Mouse (Mus musculus): ENCODE data around the gene Rras.

Rras gene

DNA sequence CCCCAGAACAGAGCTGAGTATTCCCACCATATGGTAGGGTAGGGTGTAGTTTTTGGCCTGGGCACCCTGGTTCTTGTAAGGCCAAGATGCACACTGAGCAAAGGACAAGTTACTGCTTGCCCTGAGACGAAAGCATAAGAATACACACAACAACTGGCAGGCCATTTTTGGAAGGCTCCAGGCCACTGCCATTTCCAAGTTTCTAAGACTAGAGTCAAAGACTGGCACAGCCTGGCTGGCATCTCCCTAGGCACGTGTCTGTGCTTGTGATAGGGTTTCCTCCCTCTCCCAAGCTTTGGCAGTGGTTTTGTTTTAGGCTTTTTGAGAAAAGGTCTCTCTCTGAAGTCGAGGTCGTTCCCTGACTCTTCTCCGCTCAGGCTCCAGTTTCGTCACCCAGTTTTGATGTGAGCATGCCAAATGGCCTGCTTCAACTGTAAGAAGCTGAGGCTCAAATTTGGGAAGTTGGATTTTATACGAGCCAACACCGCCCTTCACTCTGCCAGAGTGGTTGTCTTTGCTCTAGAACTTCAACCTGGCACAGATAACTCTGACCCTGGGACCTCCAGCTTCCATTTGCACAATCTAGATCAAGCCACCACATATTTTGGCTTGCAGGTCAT lies 8.0 kb downstream of the Rras start:
- CTCF ChIA-PET, result interaction anchor here (0.7 kb wide), 1 partner anchor 12 kb away, joined by 3 read pairs; no protein-coding TSS in a partner anchor

DNA sequence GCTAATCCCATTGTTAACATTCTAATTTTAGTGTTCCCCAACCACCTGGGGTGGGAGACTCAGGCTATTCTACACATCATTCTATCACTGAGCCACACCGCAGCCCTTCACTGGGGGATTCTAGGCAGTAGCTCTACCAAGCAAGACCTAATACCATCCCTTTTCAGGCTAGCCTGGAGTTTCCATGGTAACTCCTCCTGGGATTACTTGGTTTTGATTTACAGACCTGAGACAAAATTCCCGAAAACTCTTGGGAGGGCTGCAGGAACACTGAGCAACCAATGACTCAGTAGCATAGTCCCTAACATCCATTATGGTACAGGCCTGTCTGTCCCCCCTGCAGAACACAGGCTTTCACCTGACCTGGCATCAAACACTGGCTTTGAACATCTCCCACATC lies 8.5 kb downstream of the Rras start:
- CTCF ChIA-PET, result no interaction called here

DNA sequence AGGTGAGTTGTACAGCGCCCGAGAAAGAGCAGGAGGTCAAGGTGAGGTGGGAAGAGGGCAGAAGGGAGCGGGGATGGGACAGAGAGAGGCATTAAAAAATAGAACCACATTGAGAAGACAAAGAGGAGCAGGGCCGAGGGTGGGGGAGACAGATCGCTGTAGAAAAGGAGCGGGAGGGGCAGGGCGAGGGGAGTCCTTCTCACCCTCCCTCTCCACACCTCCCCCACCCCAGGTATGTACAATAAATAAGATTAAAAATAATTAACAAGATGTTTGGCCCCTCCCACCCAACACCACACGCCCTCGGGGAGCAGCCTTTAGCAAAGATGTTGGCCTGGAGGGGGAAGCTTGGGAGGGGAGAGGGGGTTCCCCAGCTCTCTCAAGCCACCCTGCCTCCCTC lies 10.0 kb downstream of the Rras start:
- CTCF ChIA-PET, result no interaction called here

DNA sequence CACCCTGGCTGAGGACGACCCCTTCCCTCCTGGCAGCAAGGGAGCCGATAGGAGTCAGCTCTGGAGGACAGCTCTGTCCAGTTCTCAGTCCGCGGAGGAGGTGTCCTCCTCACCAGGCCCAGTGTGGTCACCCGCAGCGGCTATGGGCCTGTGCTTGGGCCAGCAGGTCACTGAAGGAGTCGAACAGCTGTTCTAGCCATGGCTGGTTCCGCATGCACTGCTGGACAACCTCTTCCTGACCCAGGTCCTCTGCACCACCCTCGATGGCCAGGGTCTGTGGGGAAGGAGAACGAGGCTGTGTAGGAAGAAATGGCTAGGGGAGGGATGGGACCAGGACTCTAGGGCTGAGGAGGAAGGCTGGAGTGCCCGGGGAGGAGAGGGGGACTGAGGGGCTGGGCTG lies 10.6 kb downstream of the Rras start:
- CTCF ChIA-PET, result no interaction called here

DNA sequence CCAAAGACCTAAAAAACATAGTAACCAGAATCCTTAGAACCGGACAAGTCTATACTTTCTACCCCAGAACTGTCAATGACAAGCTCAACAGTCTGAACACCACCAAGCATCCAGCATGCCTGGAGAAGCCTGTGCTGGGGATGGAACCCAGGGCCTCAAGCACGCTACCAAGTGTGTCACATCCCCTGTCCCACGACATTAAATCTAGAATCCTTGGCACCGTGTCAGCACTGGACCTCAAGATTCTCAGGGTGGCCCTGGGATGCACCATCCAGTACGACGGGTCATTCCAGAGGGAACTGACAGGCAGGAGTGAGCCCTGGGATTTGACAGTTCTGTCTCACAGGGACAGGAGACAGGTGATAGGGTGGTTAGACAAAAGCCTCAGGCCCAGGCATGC lies 12.2 kb downstream of the Rras start:
- CTCF ChIA-PET, result no interaction called here

DNA sequence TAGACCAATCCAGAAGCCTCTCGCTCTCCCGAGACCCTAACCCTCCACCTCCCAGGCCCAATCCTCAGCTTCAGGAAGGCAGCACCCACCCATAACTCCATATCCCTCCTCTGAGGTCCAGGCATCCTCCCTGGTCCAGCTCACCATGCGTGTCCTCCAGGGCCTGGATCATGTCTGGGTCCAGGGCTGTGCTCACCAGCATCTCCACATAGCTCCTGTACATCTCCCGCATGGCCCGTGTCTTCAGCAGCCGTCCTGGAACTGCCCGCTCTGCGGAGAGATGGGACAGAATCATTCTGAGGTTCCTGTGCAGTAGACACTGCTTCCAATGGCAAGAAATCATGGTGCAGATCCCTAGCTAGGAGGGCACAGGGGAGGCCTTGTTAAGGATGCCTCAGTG lies 13.1 kb downstream of the Rras start:
- CTCF ChIA-PET, result no interaction called here

DNA sequence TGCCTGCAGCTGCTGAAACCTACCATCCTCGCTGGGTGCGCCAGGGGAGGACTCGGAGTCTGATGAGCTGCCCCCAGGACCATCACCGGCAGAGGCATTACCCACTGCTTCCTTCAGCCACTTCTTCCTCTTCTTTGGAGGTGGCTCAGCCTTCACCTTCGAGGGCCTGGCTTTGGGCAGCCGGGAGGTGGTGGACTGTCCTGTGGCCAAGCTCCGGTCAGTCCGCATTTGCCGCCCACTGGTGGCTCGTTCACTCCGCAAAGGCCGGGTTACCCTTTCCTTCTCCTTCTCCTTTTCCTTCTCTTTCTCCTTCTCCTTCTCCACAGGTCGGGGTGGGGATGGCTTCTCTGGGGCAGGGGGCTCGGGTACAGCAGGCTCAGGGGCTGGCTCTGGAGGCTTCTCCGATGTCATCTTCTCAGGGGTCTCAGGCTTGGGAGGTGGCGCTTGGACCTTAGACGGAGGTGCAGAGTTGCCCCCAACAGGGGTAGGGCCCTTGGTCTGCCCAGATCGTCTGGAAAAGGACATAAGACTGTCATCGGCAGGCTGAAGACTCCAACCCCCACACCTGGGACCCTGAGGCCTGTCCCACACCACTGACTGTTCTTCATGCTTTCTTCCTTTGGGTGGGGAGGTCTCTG lies 16.1 kb downstream of the Rras start:
- CTCF ChIA-PET, result interaction anchor here (0.5 kb wide), 1 partner anchor 441 kb away, joined by 3 read pairs; no protein-coding TSS in a partner anchor

DNA sequence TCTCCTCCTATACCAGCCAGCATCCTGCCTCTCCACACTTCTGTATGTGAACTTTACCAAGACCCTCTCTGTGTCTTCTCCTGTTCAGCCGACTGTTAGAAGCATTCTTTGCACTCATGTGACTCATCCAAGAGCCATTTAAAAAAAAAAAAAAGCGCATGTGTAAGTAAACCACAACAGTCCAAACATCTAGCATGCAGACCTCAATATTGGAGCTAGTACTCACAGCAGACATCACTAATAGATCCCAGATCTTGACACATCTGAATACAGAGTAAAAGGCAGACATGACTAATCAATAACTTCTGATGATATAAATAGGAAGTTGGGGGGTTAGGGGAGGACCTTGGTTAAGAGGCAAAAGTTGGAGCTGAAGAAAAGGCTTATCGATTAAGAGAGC lies 17.9 kb downstream of the Rras start:
- CTCF ChIA-PET, result interaction anchor here (0.7 kb wide), 1 partner anchor 43 kb away, joined by 9 read pairs; no protein-coding TSS in a partner anchor

DNA sequence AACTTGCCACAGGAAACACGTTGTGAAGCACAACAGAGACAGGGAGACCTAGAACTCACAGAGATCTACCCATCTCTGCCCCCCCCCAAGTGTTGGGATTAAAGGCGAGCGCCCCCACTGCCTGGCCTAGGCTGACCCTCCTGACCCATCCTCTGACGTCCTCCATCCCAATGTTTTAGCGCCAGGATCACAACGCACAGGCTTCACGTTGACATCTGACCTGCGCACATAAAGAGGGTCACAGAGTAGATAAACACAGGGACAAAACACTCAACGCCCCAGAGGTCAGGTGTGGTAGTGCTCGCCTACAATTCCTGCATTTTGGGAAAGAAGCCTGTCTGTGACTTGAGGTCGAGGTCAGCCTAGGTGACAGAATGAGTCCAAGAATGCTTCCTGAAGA lies 18.9 kb downstream of the Rras start:
- CTCF ChIA-PET, result interaction anchor here (0.6 kb wide), 1 partner anchor 241 kb away, joined by 6 read pairs; the partner anchor contains the start of gene Slc6a21

DNA sequence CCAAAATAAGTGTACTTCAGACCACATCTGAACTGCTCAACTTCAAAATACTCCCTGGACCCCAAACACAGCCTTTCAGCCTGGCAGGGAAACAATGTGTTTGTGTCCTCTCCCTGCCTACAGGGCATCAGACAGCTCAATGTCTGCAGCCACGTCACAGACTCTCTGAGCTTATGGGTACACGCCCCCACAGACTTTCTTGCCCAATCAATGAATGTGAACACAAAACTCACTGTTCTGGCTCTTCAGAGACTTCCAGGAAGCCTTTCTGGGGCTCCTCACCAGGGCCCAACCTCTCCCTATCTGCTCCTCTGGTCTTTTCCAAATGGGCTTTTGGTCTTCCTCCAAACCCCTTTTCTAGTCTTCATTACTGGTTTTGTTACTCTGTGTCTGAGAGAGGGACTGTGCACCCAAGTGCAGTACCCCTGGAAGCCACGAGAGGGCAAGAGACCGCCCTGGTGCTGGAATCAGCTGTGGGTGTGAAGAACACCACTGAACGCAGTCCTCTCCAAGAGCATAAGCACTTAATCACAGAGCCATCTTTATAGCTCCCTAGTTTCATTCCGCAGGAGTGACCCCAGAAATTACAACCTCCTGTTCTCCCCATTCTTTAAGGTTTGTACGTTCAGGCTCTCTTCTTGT lies 20.1 kb downstream of the Rras start:
- CTCF ChIA-PET, result interaction anchor here (0.9 kb wide), 1 partner anchor 12 kb away, joined by 3 read pairs; no protein-coding TSS in a partner anchor

DNA sequence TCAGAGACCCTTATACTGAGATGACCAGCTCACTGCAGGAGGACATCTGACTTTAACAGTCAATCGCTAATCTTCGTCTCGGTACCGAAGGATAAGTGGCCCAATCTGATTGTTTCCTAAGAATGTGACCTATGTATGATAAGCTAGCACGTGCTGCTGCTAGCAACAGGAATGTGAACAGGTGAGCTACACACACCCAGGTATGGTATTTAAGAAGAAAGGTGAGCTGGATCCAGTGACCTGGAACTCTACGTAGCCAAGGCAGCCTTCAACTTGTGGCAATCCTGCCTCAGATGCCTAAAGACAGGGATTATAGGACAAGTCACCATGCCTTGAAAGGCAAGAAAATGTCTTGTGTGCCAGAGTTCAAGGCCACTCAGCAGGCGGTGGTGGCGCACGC lies 20.6 kb downstream of the Rras start:
- CTCF ChIA-PET, result interaction anchor here (0.9 kb wide), 1 partner anchor 13 kb away, joined by 3 read pairs; no protein-coding TSS in a partner anchor

DNA sequence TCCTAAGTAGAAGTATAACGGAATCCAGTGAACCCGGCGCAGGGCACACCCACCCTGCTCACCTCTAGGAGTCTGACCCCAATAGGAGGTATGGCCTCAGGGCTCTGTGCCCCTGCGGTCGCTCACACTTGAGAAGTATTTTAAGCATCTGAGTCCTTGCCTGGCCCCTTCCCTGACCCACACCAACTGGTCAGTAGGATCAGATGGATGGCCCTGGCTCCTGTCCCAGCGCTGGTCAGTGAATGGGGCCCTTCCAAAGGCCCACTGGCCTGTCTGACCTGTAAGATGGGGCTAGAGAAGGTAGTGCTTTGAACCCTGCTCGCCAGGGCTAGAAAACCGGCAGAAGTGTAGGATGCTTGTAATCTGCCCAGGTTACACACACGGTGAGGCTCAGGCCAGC lies 23.1 kb downstream of the Rras start:
- CTCF ChIA-PET, result no interaction called here

DNA sequence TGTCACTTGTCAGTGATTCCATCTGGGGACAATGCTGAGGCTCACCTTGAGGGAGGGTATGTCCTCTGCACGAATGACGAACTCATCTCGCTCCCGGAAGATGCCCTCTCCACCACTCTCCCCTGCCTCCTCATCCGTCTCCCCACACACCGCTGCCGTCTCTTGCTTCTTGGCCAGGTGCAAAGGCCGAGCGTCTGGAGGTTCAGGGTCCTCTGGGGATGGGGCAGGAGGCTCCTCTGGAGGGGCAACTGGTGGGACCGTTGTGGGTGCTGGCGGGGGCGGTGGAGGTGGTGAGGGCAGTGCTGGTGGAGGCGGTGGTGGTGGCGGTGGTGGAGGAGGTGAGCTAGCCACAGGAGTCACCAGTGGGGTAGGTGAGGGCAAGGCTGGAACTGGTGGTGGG lies 25.5 kb downstream of the Rras start:
- CTCF ChIA-PET, result no interaction called here

DNA sequence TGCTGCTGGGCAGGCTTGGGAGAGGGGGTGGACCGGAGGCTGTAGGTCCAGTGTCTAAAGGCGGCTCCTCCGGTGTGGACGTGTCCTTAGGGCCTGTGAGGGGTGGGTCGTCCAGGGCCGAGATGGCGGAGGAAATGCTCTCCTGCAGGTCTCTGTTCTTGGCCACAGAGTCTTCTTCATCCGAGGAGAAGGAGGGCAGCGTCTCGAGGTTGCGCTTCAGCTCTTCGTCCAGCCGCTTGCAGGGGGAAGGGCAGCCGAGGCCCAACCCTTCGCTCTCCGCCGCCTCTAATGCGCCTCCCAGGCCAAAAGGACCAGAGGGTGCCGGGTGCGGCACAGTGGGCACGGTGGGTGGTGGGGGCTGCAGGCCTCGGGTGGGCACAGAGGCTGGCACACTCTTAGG lies 28.0 kb downstream of the Rras start:
- CTCF ChIA-PET, result no interaction called here

DNA sequence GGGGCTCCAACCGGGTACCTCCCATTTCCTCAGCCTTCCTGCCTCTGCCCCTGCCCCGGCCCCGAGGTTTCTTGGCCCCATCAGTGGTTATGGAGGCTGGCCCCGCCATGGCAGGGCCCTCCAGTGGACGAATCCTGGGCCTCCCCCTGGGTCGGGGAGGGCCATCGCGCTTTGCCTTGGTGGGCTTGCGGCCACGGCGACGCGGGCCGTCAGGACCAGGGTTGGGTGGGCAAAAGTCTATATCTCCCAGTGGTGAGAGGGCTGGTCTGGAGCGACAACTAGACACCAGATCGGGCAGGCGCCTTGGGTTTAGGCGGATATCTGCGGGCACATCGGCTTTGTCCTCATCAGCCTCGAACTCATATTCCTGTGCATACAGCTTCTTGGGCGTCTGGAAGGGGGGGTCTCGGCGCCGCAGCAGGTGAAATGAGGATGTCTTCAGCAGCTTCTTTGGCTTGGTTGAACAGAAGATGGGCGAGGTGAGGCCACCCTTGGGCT lies 29.1 kb downstream of the Rras start:
- CTCF ChIA-PET, result no interaction called here

DNA sequence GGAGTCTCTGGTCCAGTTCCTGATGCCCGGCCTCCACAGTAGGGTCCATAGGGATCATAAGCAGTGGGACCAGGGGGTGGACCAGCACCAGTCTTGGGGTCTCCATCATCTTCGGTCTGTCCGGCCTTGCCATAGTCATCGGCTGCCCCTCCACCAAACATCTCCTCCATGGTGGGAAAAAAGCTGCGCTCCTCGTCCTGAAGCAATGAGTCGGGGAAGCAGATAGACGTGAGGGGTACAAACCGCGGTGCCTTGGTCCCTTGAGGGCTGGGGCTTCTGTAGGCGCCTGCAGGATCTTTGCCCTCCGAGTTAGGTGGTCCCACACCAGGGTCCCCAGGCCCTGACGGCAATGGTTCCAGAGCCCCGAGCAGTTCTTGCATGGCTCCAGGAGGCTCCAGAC lies 29.7 kb downstream of the Rras start:
- CTCF ChIA-PET, result no interaction called here

DNA sequence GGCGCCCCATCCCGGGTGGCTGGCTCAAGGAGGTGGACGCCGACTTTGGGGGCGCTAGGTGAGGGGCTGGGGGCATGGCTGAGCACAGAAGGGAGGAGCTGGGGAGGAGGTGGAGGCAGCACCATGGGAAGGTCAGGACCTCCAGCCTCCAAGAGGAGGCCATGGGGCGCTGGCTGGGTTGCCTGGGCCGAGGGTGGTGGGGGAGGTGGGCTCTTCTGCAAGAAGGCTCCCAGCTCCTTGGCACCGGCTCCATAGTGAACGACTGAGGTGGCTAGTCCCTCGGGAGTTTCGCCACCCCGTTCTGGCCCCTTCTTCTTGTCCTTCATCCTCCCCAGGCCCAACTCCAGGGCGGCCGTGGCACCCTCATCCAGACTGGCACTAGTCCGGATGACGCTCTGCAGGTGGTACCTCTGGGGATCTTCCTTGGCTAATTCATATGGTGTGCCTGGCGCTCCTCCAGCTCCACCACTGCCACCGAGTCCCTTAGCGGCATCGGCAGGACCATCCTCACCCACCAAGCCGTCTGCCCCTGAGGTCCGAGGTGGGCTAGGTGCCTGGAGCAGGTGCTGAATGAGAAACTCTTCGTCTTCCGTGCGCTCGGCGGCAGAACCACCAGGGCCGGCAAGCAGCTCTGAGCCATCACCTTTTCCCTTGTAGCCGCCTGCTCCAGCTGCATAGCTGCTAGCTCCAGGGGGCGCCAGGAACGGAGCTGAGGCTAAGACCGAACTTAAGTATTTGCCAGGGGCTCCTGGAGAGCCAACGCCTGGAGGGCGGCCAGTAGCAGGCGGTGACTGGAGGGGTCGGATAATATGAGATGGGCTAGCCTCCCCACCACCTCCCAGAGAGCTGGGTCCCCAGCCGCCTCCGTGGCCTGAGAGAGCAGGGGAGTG lies 30.5 kb downstream of the Rras start:
- CTCF ChIA-PET, result no interaction called here

DNA sequence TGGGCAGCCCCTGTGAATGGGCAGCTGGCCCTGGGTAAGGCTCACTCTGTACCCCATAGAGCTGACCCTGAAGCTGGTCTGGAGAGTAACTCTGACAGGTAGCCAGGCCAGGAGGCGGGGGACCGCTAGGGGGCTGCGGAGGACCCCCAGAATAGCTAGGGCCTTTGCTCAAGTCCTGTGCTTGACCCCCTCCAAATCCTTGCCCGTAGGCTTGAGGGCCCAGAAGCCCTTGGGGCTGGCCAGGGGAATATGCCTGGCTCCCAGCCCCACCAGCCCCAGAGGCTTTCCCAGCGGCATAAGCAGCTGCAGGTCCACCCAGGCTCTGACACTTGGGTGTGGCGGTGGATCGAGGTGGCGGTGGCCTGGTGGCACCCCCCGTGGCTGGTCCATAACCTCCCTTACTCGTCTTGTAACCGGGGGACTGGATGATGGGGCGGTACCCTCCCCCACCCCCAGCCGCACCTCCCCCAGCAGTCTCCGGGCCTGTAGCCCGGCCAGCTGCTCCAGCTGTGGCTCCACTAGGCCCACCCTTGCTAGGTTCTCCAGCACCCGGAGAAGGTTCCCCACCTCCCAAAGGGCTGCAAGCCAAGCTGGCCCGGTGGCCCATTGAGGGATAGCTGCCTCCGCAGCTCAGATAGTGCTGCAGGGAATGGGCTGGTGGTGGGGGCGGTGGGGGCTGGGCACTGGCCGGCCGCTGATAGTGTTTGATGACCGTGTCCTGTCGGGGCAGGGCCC lies 31.3 kb downstream of the Rras start:
- CTCF ChIA-PET, result no interaction called here

DNA sequence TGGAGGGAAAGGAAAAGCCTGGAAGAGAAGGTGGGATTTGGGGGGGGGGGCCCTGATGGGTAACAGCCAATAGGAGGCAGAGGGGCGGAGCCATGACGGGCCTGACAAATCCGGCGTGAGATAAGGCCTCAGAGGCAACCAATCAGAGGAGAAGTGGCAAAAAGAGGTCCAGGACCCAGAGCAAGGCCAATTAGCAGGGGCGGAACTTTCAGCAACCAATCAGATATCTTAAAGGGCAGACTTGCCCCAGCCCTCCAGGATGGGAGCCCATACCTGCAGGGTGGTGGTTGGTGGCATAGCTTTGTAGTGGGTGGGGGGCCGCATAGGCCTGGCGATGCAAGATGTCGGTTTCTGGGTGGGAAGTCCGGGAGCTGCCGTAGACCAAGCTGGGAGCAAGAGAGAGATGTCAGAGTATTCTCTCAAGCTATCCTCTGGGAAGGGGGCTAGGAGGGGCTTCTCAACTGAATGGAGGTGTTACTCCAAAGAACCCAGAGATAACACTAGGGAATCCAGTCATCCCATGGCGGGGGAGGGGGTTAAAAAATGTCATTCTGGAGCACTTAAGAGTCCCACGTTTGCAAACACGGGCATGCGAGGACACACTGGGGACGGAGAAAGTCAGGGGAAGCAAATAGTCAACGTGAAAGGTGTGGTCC lies 33.3 kb downstream of the Rras start:
- CTCF ChIA-PET, result interaction anchor here (0.7 kb wide), 1 partner anchor 13 kb away, joined by 4 read pairs; no protein-coding TSS in a partner anchor

DNA sequence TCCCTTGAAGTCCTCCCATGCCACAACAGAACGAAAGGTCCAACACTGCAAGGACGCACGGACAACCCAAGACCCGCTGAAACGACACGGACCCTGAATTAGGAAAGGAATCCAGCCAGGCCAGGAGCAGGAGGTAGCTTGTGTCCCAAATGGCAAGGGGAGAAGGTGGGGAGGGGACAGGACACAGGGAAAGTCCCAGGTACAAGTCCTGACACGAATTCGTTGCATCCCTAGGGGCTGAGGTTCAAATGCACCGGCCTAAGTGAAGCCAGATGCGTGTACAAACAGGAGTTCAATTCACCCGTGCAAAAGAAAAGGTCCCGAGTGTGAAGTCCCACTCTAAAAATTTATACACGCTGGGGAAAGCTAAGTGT lies 33.8 kb downstream of the Rras start:
- CTCF ChIA-PET, result interaction anchor here (0.7 kb wide), 1 partner anchor 12 kb away, joined by 4 read pairs; no protein-coding TSS in a partner anchor

Measured in spleen, embryonic (tissue).